Mouse (Mus musculus): Measurements from ENCODE around the gene Fbxw5.

The Fbxw5 gene

GRCm38 (mm10) chr2:25479551-25480311 lies 20.8 kb upstream of the Fbxw5 start:
- no peak for DNase-seq

GRCm38 (mm10) chr2:25480541-25480940 lies 20.0 kb upstream of the Fbxw5 start:
- no peak for DNase-seq

DNA sequence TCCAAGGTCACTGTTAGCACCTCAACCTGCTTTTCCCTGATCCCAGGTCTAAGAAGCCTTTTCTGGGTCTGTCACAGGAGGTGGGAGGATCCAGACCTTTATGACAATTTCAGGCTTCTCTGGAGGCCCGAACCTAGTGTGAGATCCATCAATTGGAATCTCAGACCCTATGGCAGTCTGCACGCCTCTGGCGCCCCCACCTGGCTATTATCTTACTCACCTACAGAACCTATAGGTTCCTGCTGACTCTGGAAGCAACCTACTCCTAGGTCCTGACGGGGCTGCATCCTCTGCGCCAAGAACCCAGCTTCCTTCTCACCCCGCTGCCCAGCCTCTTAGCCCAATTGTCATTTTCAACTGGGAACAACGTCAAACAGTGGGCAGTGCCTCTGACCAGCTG lies 17.6 kb upstream of the Fbxw5 start:
- DNase-seq, result peak; percentile 77

GRCm38 (mm10) chr2:25484901-25485647 lies 15.5 kb upstream of the Fbxw5 start:
- no peak for DNase-seq

DNA sequence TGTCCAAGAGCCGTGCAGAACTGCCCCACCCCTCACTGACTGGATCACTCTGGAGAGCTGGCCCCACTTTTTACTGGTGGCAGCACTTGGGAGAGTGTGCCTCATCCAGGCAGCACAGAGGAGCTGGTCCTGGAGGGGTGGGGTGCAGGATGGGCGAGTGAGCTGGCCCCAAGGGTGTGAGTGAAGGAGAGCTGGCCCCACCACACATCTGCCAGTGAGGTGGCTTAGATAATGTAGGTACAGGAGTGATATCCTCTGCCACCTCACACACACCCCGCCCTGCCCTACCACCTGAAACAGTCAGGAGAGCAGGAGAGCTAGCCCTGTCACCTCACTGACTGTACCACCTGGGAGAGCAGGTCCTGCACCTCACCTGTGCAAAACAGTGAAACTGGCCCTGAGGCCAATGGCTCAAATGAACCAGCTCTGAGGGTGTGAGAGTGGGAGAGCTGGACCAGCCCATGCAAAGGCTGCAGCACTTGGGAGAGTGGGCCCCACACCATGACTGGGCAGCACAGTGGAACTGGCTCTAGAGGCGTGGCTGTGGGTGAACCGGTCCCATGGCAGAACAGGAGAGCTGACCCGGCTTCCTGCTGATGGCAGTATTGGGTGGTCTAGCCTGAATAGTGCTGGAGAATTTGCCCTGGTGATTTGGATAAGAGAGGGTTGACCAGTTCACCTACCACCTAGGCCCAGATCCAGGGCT lies 12.4 kb upstream of the Fbxw5 start:
- no peak for DNase-seq

- DNase-seq, result no peak
Measured at GRCm38 (mm10) chr2:25488671-25489068, 11.9 kb upstream of the Fbxw5 start.

DNA sequence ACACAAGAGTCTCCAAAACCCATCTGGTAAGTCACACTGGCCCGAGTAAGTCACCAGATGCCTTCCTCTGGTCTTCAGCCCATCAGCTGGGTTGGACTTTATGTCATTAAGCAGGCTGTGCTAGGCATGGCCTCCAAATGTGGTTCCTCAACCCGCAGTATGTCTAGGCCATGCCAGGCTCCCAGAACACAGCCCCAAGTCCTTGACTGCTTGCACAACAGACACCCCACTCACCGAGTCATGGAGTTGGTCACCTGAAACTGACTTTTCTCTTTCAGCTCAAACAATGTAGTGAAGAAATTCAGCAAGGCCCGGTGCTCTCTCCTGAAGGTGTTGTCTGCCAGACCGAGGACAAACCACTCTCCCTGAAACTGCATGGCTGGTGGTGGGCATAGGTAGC lies 7.6 kb upstream of the Fbxw5 start:
- DNase-seq, result no peak

DNA sequence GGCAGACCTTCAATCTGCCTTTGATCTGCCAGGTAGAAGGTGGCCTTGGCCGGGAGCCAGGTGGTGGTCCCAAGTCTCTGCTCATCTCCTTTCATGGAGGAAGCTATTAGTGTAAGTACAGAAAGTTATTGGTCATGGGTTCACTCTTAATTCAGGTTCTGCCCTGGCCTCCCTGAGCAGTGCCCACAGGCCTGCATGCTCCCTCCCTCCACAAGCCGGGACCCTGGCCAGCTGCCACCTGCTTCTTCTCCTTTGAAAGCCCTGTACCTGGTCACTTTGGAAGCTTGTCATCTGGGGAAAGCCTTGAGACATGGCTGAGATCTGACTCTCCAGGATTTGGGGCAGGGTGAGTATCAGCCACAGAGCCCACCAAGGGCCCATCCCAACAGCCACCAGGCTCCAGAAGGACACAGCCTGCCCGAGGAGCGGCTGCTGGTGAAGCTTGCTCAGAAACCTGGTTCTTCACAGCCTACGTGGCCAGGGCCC lies 7.0 kb upstream of the Fbxw5 start, which contains the start of gene Lcn12:
Lcn12 (minus strand) TSS at position 436 of the 486 bp plus-strand sequence.
- no peak for DNase-seq

GRCm38 (mm10) chr2:25496462-25496861 lies 4.1 kb upstream of the Fbxw5 start:
- DNase-seq, result peak; percentile 43

DNA sequence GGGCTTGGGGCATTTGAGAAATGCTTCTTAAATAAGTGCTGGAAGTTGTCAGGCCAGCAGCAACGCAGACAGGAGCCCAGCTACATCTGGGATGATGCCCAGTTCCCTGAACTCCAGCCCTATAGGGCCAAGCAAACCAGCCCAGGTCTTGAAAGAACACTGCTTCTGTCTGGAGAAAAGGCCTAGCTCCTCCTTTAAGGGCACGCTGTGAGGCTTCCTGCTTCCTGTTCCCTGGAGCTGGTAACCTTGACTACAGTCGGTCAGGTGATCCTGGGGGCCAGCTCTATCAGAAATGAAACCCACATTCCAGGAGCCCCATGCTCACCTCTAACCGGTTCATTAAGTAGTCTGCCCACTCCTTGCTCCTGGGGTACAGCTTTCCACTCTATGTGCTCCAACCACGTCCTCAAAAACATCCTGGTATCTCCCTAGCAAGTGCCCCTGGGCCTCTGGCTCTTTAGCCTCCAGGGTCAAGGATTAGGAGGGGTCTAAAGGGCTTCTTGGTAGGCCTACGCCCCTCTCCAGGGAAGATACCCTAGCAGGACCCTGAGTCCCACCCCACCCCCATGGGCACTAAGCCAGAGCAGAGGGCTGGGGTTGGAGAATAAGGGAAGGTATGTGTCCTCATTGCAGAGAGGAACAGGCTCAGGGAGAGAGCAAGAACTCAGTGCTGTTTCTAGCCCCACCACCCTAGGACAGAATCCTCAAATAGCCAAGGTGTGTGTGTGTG lies 2.5 kb upstream of the Fbxw5 start:
- peak; percentile 7 for DNase-seq

GRCm38 (mm10) chr2:25498622-25499478 lies 1.7 kb upstream of the Fbxw5 start:
- no peak for DNase-seq

GRCm38 (mm10) chr2:25500071-25500575 lies 427 bp upstream of the Fbxw5 start:
- no peak for DNase-seq

- no peak for DNase-seq
Measured at GRCm38 (mm10) chr2:25501593-25502486, 1.3 kb downstream of the Fbxw5 start, which contains the start of gene C8g. C8g (minus strand) TSS chr2:25501719.

GRCm38 (mm10) chr2:25502726-25503125 lies 2.2 kb downstream of the Fbxw5 start:
- DNase-seq, result no peak

DNA sequence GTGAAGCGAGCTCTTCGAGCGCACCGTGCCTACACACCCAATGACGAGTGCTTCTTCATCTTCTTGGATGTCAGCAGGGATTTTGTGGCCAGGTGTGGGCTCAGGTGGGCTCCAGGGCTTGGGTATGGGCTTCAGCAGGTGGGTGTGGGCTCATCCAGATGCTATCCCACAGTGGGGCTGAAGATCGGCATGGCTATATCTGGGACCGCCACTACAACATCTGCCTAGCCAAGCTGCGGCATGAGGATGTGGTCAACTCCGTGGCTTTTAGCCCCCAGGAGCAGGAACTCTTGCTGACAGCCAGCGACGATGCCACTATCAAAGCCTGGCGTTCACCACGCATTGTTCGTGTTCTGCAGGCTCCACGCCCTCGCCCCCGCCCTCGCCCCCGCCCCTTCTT lies 4.0 kb downstream of the Fbxw5 start:
- no peak for DNase-seq

DNA sequence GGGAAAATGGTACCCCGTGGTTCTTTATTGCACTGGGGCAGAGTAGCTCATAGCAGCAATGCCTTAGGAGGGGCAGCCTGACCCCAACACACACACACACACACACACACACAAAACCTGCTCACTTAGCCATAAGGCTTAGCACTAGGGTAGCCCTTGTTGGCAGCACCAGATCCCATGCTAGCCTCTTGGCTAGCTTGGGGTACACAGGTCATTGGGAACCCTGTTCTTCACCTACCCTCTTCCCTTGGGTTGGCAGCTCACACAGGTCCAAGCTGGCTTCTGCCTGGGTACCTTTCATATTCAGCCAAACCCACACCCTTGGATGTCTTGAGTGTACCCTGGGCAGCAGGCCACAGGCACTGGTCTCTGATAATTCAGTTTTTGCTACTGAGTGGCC lies 4.5 kb downstream of the Fbxw5 start:
- DNase-seq, result no peak

DNA sequence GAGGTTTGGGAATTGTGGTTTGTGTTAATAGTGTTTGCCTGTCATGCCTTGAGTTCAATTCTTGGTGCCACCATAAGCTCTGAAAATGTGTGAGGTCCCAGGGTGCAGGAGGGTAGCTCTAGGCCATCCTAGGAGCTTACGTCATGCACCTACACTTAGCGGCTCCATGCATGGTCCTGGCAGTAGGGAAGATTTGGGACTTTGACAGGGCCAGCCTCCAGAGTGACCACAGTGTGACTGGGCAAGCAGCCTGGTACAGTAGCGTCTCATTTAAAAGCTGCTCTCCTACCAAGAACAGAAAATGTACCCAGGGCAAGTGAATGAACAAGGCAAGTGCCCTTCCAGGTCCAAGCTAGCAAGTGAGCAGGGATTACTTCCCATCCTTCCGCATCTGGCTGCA lies 5.3 kb downstream of the Fbxw5 start:
- no peak for DNase-seq

GRCm38 (mm10) chr2:25506964-25507363 lies 6.4 kb downstream of the Fbxw5 start:
- DNase-seq, result peak; percentile 56

GRCm38 (mm10) chr2:25509912-25510311 lies 9.4 kb downstream of the Fbxw5 start:
- DNase-seq, result no peak

All from lung, postnatal 36 days (tissue).